Mouse (Mus musculus) yolk sac, embryonic 10.5 days (tissue): ENCODE measurements at regions not wholly inside any gene's neighbourhood (a gene's known extent, or its start where the extent isn't known, plus 50 kb on each side); places are given as distances from the start of the nearest gene placed in this dataset.
A peak's percentile ranks its signal among the peaks of the same experiment; 100 is the strongest.

Experiments used
- DNase-seq: peaks from one replicate; pipeline ENCODE4 v3.0.0-alpha.2; 2017; ENCODE audit warnings: low spot score

- DNase-seq = no peak
These were observed 148.3 kb upstream of the Usp24 start for GRCm38 (mm10) chr4:106167716-106168115.

GRCm38 (mm10) chr4:106168741-106169140 lies 147.3 kb upstream of the Usp24 start:
- DNase-seq = no peak

GRCm38 (mm10) chr4:106169466-106169865 lies 146.5 kb upstream of the Usp24 start:
- no peak for DNase-seq

GRCm38 (mm10) chr4:106170731-106171130 lies 145.3 kb upstream of the Usp24 start:
- no peak for DNase-seq

GRCm38 (mm10) chr4:106175352-106175751 lies 140.7 kb upstream of the Usp24 start:
- no peak for DNase-seq

- no peak for DNase-seq
These were observed 130.1 kb upstream of the Usp24 start for GRCm38 (mm10) chr4:106185745-106186501.

- DNase-seq = no peak
These were observed 129.3 kb upstream of the Usp24 start for GRCm38 (mm10) chr4:106186684-106187083.

GRCm38 (mm10) chr4:106190248-106190647 lies 125.8 kb upstream of the Usp24 start:
- DNase-seq = no peak

- no peak for DNase-seq
These were observed 124.7 kb upstream of the Usp24 start for GRCm38 (mm10) chr4:106191331-106191730.

GRCm38 (mm10) chr4:106191843-106192242 lies 124.2 kb upstream of the Usp24 start:
- DNase-seq = no peak

GRCm38 (mm10) chr4:106193204-106193945 lies 122.6 kb upstream of the Usp24 start:
- no peak for DNase-seq

- DNase-seq = peak; percentile 30
These were observed 120.4 kb upstream of the Usp24 start for GRCm38 (mm10) chr4:106195497-106196166.

- DNase-seq = peak; percentile 24
These were observed 116.2 kb upstream of the Usp24 start for GRCm38 (mm10) chr4:106199833-106200232.

- peak; percentile 33 for DNase-seq
These were observed 115.8 kb upstream of the Usp24 start for GRCm38 (mm10) chr4:106200241-106200640.

GRCm38 (mm10) chr4:106202554-106202953 lies 113.5 kb upstream of the Usp24 start:
- DNase-seq = no peak

GRCm38 (mm10) chr4:106205200-106205599 lies 110.8 kb upstream of the Usp24 start:
- DNase-seq = no peak

GRCm38 (mm10) chr4:106206023-106206422 lies 110.0 kb upstream of the Usp24 start:
- DNase-seq = no peak

- no peak for DNase-seq
These were observed 106.5 kb upstream of the Usp24 start for GRCm38 (mm10) chr4:106209465-106209864.

- DNase-seq = no peak
These were observed 106.0 kb upstream of the Usp24 start for GRCm38 (mm10) chr4:106209975-106210374.

- DNase-seq = no peak
These were observed 101.8 kb upstream of the Usp24 start for GRCm38 (mm10) chr4:106214170-106214569.

- DNase-seq = no peak
These were observed 95.4 kb upstream of the Usp24 start for GRCm38 (mm10) chr4:106220621-106221020.

- DNase-seq = peak; percentile 35
These were observed 90.7 kb upstream of the Usp24 start for GRCm38 (mm10) chr4:106225184-106225862.
